Mouse (Mus musculus): Measurements from ENCODE around the gene Ppp1r32. TPM values are rescaled to one million over a fixed set of nuclear protein-coding genes. Genes with fewer than 3 reads are reported as not detected.

Gene Ppp1r32
- polyA plus RNA-seq, 1 experiment from 2014 or later = 2.0 TPM

DNA sequence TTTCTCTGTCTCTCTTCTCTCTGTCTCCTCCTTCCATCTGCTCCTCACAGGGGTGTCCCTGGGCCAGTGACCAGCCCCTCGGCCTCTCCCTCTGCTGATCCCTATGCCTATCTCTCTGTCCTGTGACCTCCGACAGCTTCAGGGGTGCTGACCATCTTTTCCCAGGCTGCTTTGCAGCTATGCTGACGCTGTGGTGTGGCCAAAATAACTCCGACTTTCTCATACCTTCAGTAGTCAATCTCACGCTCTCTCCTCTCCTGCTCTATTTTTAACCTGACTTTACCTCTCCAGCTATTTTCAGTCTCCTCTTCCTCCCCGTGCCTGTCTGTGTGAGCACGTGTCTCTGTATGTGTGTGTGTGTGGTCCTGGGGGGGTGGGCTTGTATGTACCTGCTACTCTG lies 49.5 kb downstream of the Ppp1r32 start:
- Histone ChIP-seq H3K27ac (ENCODE audit: low read length) (no peak overlapping the region), H3K4me1 (ENCODE audit: control insufficient read depth, insufficient read depth, low read length) (peaks cover 31% of the 10 kb centered on the region), H3K9ac (ENCODE audit: low read depth, low read length) (no peak overlapping the region), H3K4me3 (ENCODE audit: low read length) (no peak overlapping the region), H3K36me3 (ENCODE audit: control insufficient read depth, insufficient read depth, low read length) (no peaks in the 10 kb centered on the region), H3K9me3 (ENCODE audit: control insufficient read depth, low read length) (no peaks in the 10 kb centered on the region), H3K27me3 (replicated peaks; ENCODE audit: control insufficient read depth, insufficient read depth, low read length) (no peaks in the 10 kb centered on the region), H3K4me2 (ENCODE audit: low read depth, low read length) (no peak overlapping the region)
- 72% methylated on average over 7 of the region's 7 CpGs for WGBS
- no peak for ATAC-seq

DNA sequence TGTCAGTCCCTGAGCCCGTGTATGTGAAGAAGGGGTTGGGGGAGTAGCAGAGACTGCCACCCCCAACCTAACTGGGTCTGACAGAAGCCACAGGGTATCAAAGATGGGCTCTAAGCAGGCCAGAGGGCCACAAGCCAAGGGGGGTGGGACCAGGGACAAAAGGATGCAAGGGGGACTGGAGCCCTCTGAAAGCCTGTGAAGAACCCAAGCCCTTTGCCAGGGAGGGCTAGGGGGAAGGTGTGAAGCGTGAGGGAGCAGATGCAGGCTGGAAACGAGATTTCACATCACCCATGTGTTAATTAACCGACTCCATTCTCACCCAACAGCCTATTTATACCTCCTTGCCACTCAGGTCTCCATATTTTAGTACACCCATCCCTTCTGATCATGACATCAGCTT lies 50.9 kb downstream of the Ppp1r32 start:
- H3K36me3 ChIP-seq (ENCODE audit: control insufficient read depth, insufficient read depth, low read length) = no peaks in the 10 kb centered on the region
- H3K27ac ChIP-seq (ENCODE audit: low read length) = no peak overlapping the region
- no peak overlapping the region for H3K4me3 ChIP-seq (ENCODE audit: low read length)
- H3K4me1 ChIP-seq (ENCODE audit: control insufficient read depth, insufficient read depth, low read length) = peaks cover 36% of the 10 kb centered on the region
- no peak overlapping the region for H3K9ac ChIP-seq (ENCODE audit: low read depth, low read length)
- no peaks in the 10 kb centered on the region for H3K9me3 ChIP-seq (ENCODE audit: control insufficient read depth, low read length)
- WGBS = 51% methylated on average over 4 of the region's 4 CpGs
- no peak overlapping the region for H3K4me2 ChIP-seq (ENCODE audit: low read depth, low read length)
- H3K27me3 ChIP-seq (replicated peaks; ENCODE audit: control insufficient read depth, insufficient read depth, low read length) = no peaks in the 10 kb centered on the region
- ATAC-seq = no peak

DNA sequence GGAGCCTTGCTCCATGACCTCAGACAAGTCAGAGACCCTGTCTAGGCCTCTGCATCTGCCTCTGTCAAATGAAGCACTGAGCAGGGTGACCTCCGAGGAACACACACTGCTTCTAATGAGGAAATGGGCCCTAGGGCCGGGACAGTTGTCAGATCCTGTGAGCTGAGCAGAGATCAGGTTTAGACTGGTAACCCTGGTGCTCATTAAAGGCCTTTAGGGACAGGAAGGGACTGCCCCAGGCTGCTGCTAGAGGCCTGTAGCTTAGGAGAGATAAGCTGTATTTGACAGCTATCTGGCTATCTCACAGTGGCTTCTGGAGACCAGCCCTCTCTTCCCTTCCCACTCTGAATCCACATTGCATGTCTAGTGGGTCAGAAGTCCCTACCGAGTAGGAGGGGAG lies 51.3 kb downstream of the Ppp1r32 start:
- Histone ChIP-seq H3K4me3 (ENCODE audit: low read length) (no peak overlapping the region), H3K27ac (ENCODE audit: low read length) (no peak overlapping the region), H3K4me1 (ENCODE audit: control insufficient read depth, insufficient read depth, low read length) (peaks cover 38% of the 10 kb centered on the region), H3K9me3 (ENCODE audit: control insufficient read depth, low read length) (no peaks in the 10 kb centered on the region), H3K27me3 (replicated peaks; ENCODE audit: control insufficient read depth, insufficient read depth, low read length) (no peaks in the 10 kb centered on the region), H3K9ac (ENCODE audit: low read depth, low read length) (no peak overlapping the region), H3K4me2 (ENCODE audit: low read depth, low read length) (no peak overlapping the region), H3K36me3 (ENCODE audit: control insufficient read depth, insufficient read depth, low read length) (no peaks in the 10 kb centered on the region)
- 42% methylated on average over 3 of the region's 3 CpGs for WGBS
- ATAC-seq = no peak

- no peak overlapping the region for H3K4me3 ChIP-seq (ENCODE audit: low read length)
- H3K9ac ChIP-seq (ENCODE audit: low read depth, low read length) = no peak overlapping the region
- no peak for ATAC-seq
- H3K27ac ChIP-seq (ENCODE audit: low read length) = no peak overlapping the region
- H3K36me3 ChIP-seq (ENCODE audit: control insufficient read depth, insufficient read depth, low read length) = no peaks in the 10 kb centered on the region
- WGBS = 80% methylated on average over 8 of the region's 8 CpGs
- H3K4me2 ChIP-seq (ENCODE audit: low read depth, low read length) = no peak overlapping the region
- H3K9me3 ChIP-seq (ENCODE audit: control insufficient read depth, low read length) = no peaks in the 10 kb centered on the region
- peaks cover 47% of the 10 kb centered on the region for H3K4me1 ChIP-seq (ENCODE audit: control insufficient read depth, insufficient read depth, low read length)
- H3K27me3 ChIP-seq (replicated peaks; ENCODE audit: control insufficient read depth, insufficient read depth, low read length) = no peaks in the 10 kb centered on the region
Observed at GRCm38 (mm10) chr19:10429371-10429770, 53.4 kb downstream of the Ppp1r32 start.

GRCm38 (mm10) chr19:10427431-10427830 lies 55.3 kb downstream of the Ppp1r32 start:
- no peak for ATAC-seq
- Histone ChIP-seq H3K9me3 (ENCODE audit: control insufficient read depth, low read length) (no peaks in the 10 kb centered on the region), H3K4me1 (ENCODE audit: control insufficient read depth, insufficient read depth, low read length) (peaks cover 54% of the 10 kb centered on the region), H3K4me3 (ENCODE audit: low read length) (no peak overlapping the region), H3K27me3 (replicated peaks; ENCODE audit: control insufficient read depth, insufficient read depth, low read length) (no peaks in the 10 kb centered on the region; the same call in 1 of the 2 replicates), H3K9ac (ENCODE audit: low read depth, low read length) (no peak overlapping the region), H3K36me3 (ENCODE audit: control insufficient read depth, insufficient read depth, low read length) (no peaks in the 10 kb centered on the region), H3K4me2 (ENCODE audit: low read depth, low read length) (no peak overlapping the region), H3K27ac (ENCODE audit: low read length) (peak overlapping the region; percentile 71)
- WGBS = 58% methylated on average over 9 of the region's 9 CpGs

DNA sequence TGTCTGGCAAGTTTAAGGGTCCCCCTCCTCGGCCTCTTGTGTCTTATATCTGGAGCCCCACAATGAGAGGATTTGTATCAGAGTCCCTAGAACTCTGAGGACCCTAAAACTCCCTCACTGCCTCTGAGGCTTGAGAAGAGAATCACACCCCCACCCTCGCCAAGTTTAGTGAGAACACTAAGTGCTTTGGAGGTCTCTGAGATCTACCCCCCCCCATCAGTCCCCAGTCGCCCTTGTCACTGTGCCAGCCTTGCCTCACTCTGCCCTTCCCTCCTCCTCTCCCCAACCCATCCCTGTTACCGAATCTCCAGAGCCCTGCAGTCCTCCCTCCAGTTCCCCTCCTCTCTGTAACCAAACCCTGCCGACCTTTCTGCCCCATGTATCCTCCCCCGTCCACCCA lies 55.9 kb downstream of the Ppp1r32 start:
- Histone ChIP-seq H3K4me2 (ENCODE audit: low read depth, low read length) (no peak overlapping the region), H3K9ac (ENCODE audit: low read depth, low read length) (no peak overlapping the region), H3K4me3 (ENCODE audit: low read length) (no peak overlapping the region), H3K27ac (ENCODE audit: low read length) (peak overlapping the region; percentile 71), H3K27me3 (replicated peaks; ENCODE audit: control insufficient read depth, insufficient read depth, low read length) (no peaks in the 10 kb centered on the region; the same call in 1 of the 2 replicates), H3K9me3 (ENCODE audit: control insufficient read depth, low read length) (no peaks in the 10 kb centered on the region), H3K4me1 (ENCODE audit: control insufficient read depth, insufficient read depth, low read length) (peaks cover 58% of the 10 kb centered on the region), H3K36me3 (ENCODE audit: control insufficient read depth, insufficient read depth, low read length) (no peaks in the 10 kb centered on the region)
- 40% methylated on average over 6 of the region's 6 CpGs for WGBS
- ATAC-seq = no peak

DNA sequence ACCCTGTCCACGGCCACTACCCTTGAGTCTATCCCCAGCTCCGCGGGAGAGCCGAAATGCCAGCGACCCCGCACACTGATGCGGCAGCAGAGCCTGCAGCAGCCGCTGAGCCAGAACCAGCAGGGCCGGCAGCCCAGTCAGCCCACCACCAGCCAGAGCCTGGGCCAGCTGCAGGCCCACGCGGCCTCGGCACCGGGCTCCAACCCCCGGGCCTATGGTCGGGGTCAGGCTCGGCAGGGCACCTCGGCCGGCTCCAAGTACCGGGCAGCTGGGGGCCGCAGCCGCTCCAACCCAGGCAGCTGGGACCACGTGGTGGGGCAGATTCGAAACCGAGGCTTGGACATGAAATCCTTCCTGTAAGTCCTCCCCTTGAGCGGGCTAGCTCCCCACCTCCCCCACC lies 56.4 kb downstream of the Ppp1r32 start:
- 38% methylated on average over 25 of the region's 25 CpGs for WGBS
- H3K36me3 ChIP-seq (ENCODE audit: control insufficient read depth, insufficient read depth, low read length) = no peaks in the 10 kb centered on the region
- peak overlapping the region; percentile 71 for H3K27ac ChIP-seq (ENCODE audit: low read length)
- no peak overlapping the region for H3K4me3 ChIP-seq (ENCODE audit: low read length)
- ATAC-seq = no peak
- H3K9me3 ChIP-seq (ENCODE audit: control insufficient read depth, low read length) = no peaks in the 10 kb centered on the region
- H3K4me2 ChIP-seq (ENCODE audit: low read depth, low read length) = no peak overlapping the region
- H3K27me3 ChIP-seq (replicated peaks; ENCODE audit: control insufficient read depth, insufficient read depth, low read length) = no peaks in the 10 kb centered on the region; the same call in 1 of the 2 replicates
- peak overlapping the region; percentile 51; the same call in 1 of the 2 replicates for H3K9ac ChIP-seq (ENCODE audit: low read depth, low read length)
- peaks cover 58% of the 10 kb centered on the region for H3K4me1 ChIP-seq (ENCODE audit: control insufficient read depth, insufficient read depth, low read length)

- no peak overlapping the region for H3K4me2 ChIP-seq (ENCODE audit: low read depth, low read length)
- no peaks in the 10 kb centered on the region for H3K36me3 ChIP-seq (ENCODE audit: control insufficient read depth, insufficient read depth, low read length)
- no peak for ATAC-seq
- no peaks in the 10 kb centered on the region; the same call in 1 of the 2 replicates for H3K27me3 ChIP-seq (replicated peaks; ENCODE audit: control insufficient read depth, insufficient read depth, low read length)
- H3K4me1 ChIP-seq (ENCODE audit: control insufficient read depth, insufficient read depth, low read length) = peaks cover 52% of the 10 kb centered on the region
- H3K9ac ChIP-seq (ENCODE audit: low read depth, low read length) = peak overlapping the region; percentile 51; the same call in 1 of the 2 replicates
- H3K4me3 ChIP-seq (ENCODE audit: low read length) = no peak overlapping the region
- no peaks in the 10 kb centered on the region for H3K9me3 ChIP-seq (ENCODE audit: control insufficient read depth, low read length)
- WGBS = 41% methylated on average over 13 of the region's 13 CpGs
- H3K27ac ChIP-seq (ENCODE audit: low read length) = no peak overlapping the region
Observed at GRCm38 (mm10) chr19:10425484-10426270, 57.1 kb downstream of the Ppp1r32 start.

DNA sequence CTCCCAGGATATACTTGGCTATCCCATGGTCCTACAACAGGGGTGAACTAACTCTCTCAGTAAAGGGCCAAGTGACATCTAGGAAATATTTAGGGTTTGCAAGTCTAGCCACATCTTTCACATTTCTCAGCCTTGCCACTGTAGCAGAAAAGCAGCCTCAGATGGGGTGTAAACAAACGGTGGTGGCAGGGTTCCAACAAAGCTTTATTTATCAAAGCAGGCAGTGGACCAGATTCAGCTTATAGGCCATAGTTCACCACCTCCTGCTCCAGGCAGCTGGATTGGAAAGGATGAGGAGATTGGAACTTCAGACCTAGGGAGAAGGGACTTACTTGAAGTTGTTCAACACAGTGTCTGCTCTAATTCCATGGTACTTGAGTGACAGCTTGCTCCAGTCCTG lies 58.0 kb downstream of the Ppp1r32 start:
- Histone ChIP-seq H3K4me2 (ENCODE audit: low read depth, low read length) (no peak overlapping the region), H3K27ac (ENCODE audit: low read length) (no peak overlapping the region), H3K27me3 (replicated peaks; ENCODE audit: control insufficient read depth, insufficient read depth, low read length) (no peaks in the 10 kb centered on the region; the same call in 1 of the 2 replicates), H3K4me3 (ENCODE audit: low read length) (no peak overlapping the region), H3K9ac (ENCODE audit: low read depth, low read length) (no peak overlapping the region), H3K4me1 (ENCODE audit: control insufficient read depth, insufficient read depth, low read length) (peaks cover 42% of the 10 kb centered on the region), H3K36me3 (ENCODE audit: control insufficient read depth, insufficient read depth, low read length) (no peaks in the 10 kb centered on the region), H3K9me3 (ENCODE audit: control insufficient read depth, low read length) (no peaks in the 10 kb centered on the region)
- WGBS = 40% methylated on average over 1 of the region's 1 CpGs
- no peak for ATAC-seq

Data from intestine, embryonic 16.5 days (tissue).